In the genomic region with DNA sequence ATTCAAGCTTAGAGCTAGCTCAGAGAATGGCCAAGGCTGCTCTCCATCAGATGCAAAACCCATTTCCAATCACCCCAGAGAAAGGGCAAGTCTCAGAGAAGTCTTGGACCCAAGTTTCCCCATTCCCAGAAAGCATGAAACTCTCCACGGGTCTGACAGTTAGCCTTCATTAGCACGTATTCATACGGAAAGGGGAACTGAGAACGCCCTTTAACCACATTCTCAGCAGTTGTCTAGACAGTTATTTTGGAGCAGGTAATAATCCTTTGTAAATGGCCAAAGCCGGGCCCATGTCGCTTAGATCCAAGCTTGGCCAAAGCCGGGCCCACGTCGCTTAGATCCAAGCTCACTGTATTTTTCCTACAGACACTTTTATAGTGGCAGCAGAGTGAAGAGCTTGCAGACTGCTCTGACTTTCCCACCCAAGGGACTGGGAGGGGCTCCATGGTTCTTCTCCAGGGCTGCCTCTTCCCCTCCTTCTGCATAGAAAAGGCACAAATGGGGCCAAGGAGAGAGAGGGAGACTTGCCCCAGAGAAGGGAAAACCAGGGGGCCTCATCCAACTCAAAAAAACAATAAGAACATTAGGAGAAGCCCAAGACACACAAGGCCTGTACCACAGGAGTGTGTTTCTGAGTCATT, we compare ENCODE assay signal across 15 mouse cellular contexts. TPM values are rescaled to one million over a fixed set of nuclear protein-coding genes. Genes with fewer than 3 reads are reported as not detected.
DNase-seq lines count a peak whose midpoint lies in the region; ATAC-seq and TF ChIP-seq lines count a peak whose summit lies in the region.
"Had no signal": no experiment of that assay in that cellular context is flagged by ENCODE, and none has a peak within 500 bp of the region (broad histone marks: within the 10 kb centered on the region; RNA-seq: fewer than 3 reads in every experiment).

No protein-coding gene starts in this region.

- peaks cover 0 to 34% of the 10 kb centered on the region in 2 experiments; a peak in 3 of 4 replicates for H3K4me1 ChIP-seq in CH12.LX (ENCODE audit: control insufficient read depth in 1 of 2, insufficient read depth in 2 of 2)
- 0 out of 2 replicates have a peak, but pooled peaks cover 4% of the 10 kb centered on the region for H3K4me1 ChIP-seq in neural tube, embryonic 15.5 days
- H3K4me1 ChIP-seq in embryonic facial prominence, embryonic 10.5 days: no peaks in the 10 kb centered on the region
- H3K4me1 ChIP-seq in hindbrain, embryonic 11.5 days (replicated peaks; ENCODE audit: control insufficient read depth, insufficient read depth, low read length): no peaks in the 10 kb centered on the region
- H3K4me1 ChIP-seq: hindbrain, embryonic 13.5 days had no signal

- DNase-seq in heart, adult 11 months: peak; percentile 97
- no peak for DNase-seq in heart, adult 8-10 months (ENCODE audit: low spot score)
- peak; percentile 78 for DNase-seq in CH12.LX (ENCODE audit: extremely low read depth)
- DNase-seq in gastrocnemius, postnatal 14 days: peak; percentile 79
- DNase-seq in embryonic facial prominence, embryonic 10.5 days (ENCODE audit: low spot score): no peak
- no peak for DNase-seq in hindbrain, embryonic 11.5 days (ENCODE audit: low spot score)
- DNase-seq: cerebellum, adult 8-10 months; right cerebral cortex, postnatal 14 days had no signal

- H3K9ac ChIP-seq in CH12.LX (ENCODE audit: insufficient read depth, low read depth): no peak overlapping the region
- H3K9ac ChIP-seq in neural tube, embryonic 15.5 days (replicated peaks): no peak overlapping the region
- no peak overlapping the region for H3K9ac ChIP-seq in hindbrain, embryonic 11.5 days (ENCODE audit: low read depth, low read length)
- H3K9ac ChIP-seq: hindbrain, embryonic 13.5 days had no signal

- no peak overlapping the region for H3K27ac ChIP-seq in CH12.LX (ENCODE audit: insufficient read depth, low read depth)
- no peak overlapping the region for H3K27ac ChIP-seq in neural tube, embryonic 15.5 days (replicated peaks)
- H3K27ac ChIP-seq in embryonic facial prominence, embryonic 10.5 days (replicated peaks): no peak overlapping the region
- H3K27ac ChIP-seq in hindbrain, embryonic 11.5 days (ENCODE audit: low read depth, low read length): no peak overlapping the region
- H3K27ac ChIP-seq: hindbrain, embryonic 13.5 days had no signal

- H3K4me3 ChIP-seq in CH12.LX (replicated peaks in 1 of 3; ENCODE audit: low read depth in 2 of 3, low read length in 2 of 3, poor library complexity in 1 of 3): no peak overlapping the region
- H3K4me3 ChIP-seq in neural tube, embryonic 15.5 days (replicated peaks): no peak overlapping the region
- H3K4me3 ChIP-seq in embryonic facial prominence, embryonic 10.5 days: no peak overlapping the region
- no peak overlapping the region for H3K4me3 ChIP-seq in hindbrain, embryonic 11.5 days (ENCODE audit: low read depth, low read length)
- H3K4me3 ChIP-seq: hindbrain, embryonic 13.5 days had no signal

- TF ChIP-seq CTCF in CH12.LX (conservative IDR thresholded peaks at IDR 0.05 in 1 of 2, IDR thresholded peaks at IDR 0.05 in 1 of 2; ENCODE audit: low read depth in 2 of 2, low read length in 2 of 2): no peak

- peaks cover 5% of the 10 kb centered on the region for H3K9me3 ChIP-seq in CH12.LX (replicated peaks; ENCODE audit: low read length)
- no peaks in the 10 kb centered on the region for H3K9me3 ChIP-seq in neural tube, embryonic 15.5 days (replicated peaks)
- no peaks in the 10 kb centered on the region for H3K9me3 ChIP-seq in embryonic facial prominence, embryonic 10.5 days
- no peaks in the 10 kb centered on the region for H3K9me3 ChIP-seq in hindbrain, embryonic 11.5 days (ENCODE audit: control insufficient read depth, low read length)
- H3K9me3 ChIP-seq: G1E; hindbrain, embryonic 13.5 days had no signal

- intact Hi-C loops in gastrocnemius, postnatal 14 days (cut with DNase I; ENCODE audit: low total_unique reads): no loop called here

- no peaks in the 10 kb centered on the region for H3K36me3 ChIP-seq in CH12.LX (replicated peaks in 1 of 2; ENCODE audit: control insufficient read depth in 1 of 2, insufficient read depth in 1 of 2, low read length in 1 of 2)
- H3K36me3 ChIP-seq in neural tube, embryonic 15.5 days: no peaks in the 10 kb centered on the region
- no peaks in the 10 kb centered on the region for H3K36me3 ChIP-seq in embryonic facial prominence, embryonic 10.5 days (replicated peaks)
- H3K36me3 ChIP-seq in hindbrain, embryonic 11.5 days (ENCODE audit: control insufficient read depth, insufficient read depth, low read length): no peaks in the 10 kb centered on the region
- H3K36me3 ChIP-seq: G1E; hindbrain, embryonic 13.5 days had no signal

- peak; percentile 88 for ATAC-seq in megakaryocyte, adult 5-6 weeks (ENCODE audit: poor library complexity, severe bottlenecking)
- ATAC-seq in neural tube, embryonic 15.5 days (ENCODE audit: low FRiP score): no peak
- no peak for ATAC-seq in hindbrain, embryonic 11.5 days (ENCODE audit: low FRiP score)
- ATAC-seq: intestine, postnatal 0 days; midbrain, embryonic 16.5 days had no signal

- dilution Hi-C loops in CH12.LX (cut with MboI; ENCODE audit: extremely low pct_ligation_motif_present, extremely low pct_unique_long_range_greater_than_20kb, low sequenced_read_pairs): no loop called here

- no peak overlapping the region for H3K4me2 ChIP-seq in CH12.LX (ENCODE audit: insufficient read depth, low read depth, poor library complexity, severe bottlenecking)
- no peak overlapping the region for H3K4me2 ChIP-seq in neural tube, embryonic 15.5 days
- no peak overlapping the region for H3K4me2 ChIP-seq in hindbrain, embryonic 11.5 days (replicated peaks; ENCODE audit: low read depth, low read length)
- H3K4me2 ChIP-seq: hindbrain, embryonic 13.5 days; liver, embryonic 11.5 days had no signal

- WGBS in neural tube, embryonic 15.5 days: 79% methylated on average over 9 of the region's 9 CpGs
- WGBS in embryonic facial prominence, embryonic 10.5 days: 85% methylated on average over 9 of the region's 9 CpGs
- 85% methylated on average over 9 of the region's 9 CpGs for WGBS in hindbrain, embryonic 11.5 days

- in situ Hi-C loops in CH12.LX (cut with MboI; ENCODE audit: low pct_ligation_motif_present, low pct_unique_long_range_greater_than_20kb, low sequenced_read_pairs): no loop called here

- peaks cover 6% of the 10 kb centered on the region for H3K27me3 ChIP-seq in CH12.LX (replicated peaks)
- no peaks in the 10 kb centered on the region for H3K27me3 ChIP-seq in neural tube, embryonic 15.5 days (replicated peaks)
- 0 out of 2 replicates have a peak, but pooled peaks cover 6% of the 10 kb centered on the region for H3K27me3 ChIP-seq in embryonic facial prominence, embryonic 10.5 days (replicated peaks; ENCODE audit: low read depth, poor library complexity, severe bottlenecking)
- no peaks in the 10 kb centered on the region for H3K27me3 ChIP-seq in hindbrain, embryonic 11.5 days (ENCODE audit: control insufficient read depth, insufficient read depth, low read length)
- H3K27me3 ChIP-seq: hindbrain, embryonic 13.5 days had no signal

- no peak for TF ChIP-seq POLR2A in CH12.LX (IDR thresholded peaks at IDR 0.05; ENCODE audit: low read depth, low read length)

- peak; percentile 95 for TF ChIP-seq EP300 in CH12.LX (IDR thresholded peaks at IDR 0.05; ENCODE audit: low read length)

- no peaks in the 10 kb centered on the region for H3K79me2 ChIP-seq in CH12.LX (replicated peaks; ENCODE audit: control insufficient read depth, extremely low read depth, insufficient read depth, poor library complexity, severe bottlenecking)

- no peak for TF ChIP-seq RAD21 in CH12.LX (IDR thresholded peaks at IDR 0.05; ENCODE audit: low read depth, low read length)

TF ChIP-seq in CH12.LX, 34 proteins besides CTCF, POLR2A, EP300 and RAD21:
- peak; percentile 85; the same call in 1 of the 2 replicates for TF ChIP-seq MEF2A (IDR thresholded peaks at IDR 0.05; ENCODE audit: borderline replicate concordance, low read depth, low read length)
- peak; percentile 85 for TF ChIP-seq BHLHE40 (IDR thresholded peaks at IDR 0.05; ENCODE audit: low read depth, low read length)
- TF ChIP-seq ZKSCAN1 (IDR thresholded peaks at IDR 0.05; ENCODE audit: borderline replicate concordance, low read depth, low read length): no peak
- 0 out of 2 replicates have a peak, but pooled peaks have one; percentile 38 for TF ChIP-seq MAFK (IDR thresholded peaks at IDR 0.05; ENCODE audit: insufficient replicate concordance, low read length)
- no peak for TF ChIP-seq JUN (IDR thresholded peaks at IDR 0.05; ENCODE audit: insufficient read depth, low read depth, low read length)
- peak; percentile 98 for TF ChIP-seq IRF4 (IDR thresholded peaks at IDR 0.05; ENCODE audit: low read depth, low read length)
- TF ChIP-seq ETS1 (conservative IDR thresholded peaks at IDR 0.05; ENCODE audit: low read depth, low read length): peak; percentile 70
- peak; percentile 24; the same call in 1 of the 2 replicates for TF ChIP-seq RCOR1 (conservative IDR thresholded peaks at IDR 0.05; ENCODE audit: low read depth, low read length)
- no peak for TF ChIP-seq USF2 (conservative IDR thresholded peaks at IDR 0.05; ENCODE audit: low read depth, low read length)
- TF ChIP-seq TCF12 (IDR thresholded peaks at IDR 0.05; ENCODE audit: low read depth, low read length): peak; percentile 50; the same call in 1 of the 2 replicates

RNA-seq across cellular contexts. Expression of gene Snx18, which starts 46.2 kb away (rescaled TPM):
- total RNA-seq in heart, adult 8-10 months (2022): 10 to 100 TPM; 16.4 to 18.9 (median 18.0) TPM
- 9.1 and 9.5 TPM in 2 replicates for total RNA-seq in CH12.LX (2012; rRNA removed)
- total RNA-seq in CH12.LX (2014; rRNA removed): 11.6 and 12.6 TPM in 2 replicates
- 6.4 and 7.0 TPM in 2 replicates for polyA plus RNA-seq in CH12.LX (2012; ENCODE audit: insufficient read length, low read depth)
- 10 to 100 TPM; 14.1 to 18.5 TPM for total RNA-seq in gastrocnemius, postnatal 14 days (2021)
- total RNA-seq in megakaryocyte, adult 5-6 weeks (2015): 61.3 and 66.5 TPM in 2 replicates
- total RNA-seq in megakaryocyte, adult 5-6 weeks (2017): 64.9 and 75.6 TPM in 2 replicates
- polyA plus RNA-seq in neural tube, embryonic 15.5 days (2015; fragmentation: Nextera tagmentation; extraction: Ambion mirVana): 9.9 and 12.3 TPM in 2 replicates
- polyA plus RNA-seq in embryonic facial prominence, embryonic 10.5 days (2016; fragmentation: Nextera tagmentation; extraction: Ambion mirVana): 18.0 and 18.4 TPM in 2 replicates
- 22.0 and 25.8 TPM in 2 replicates for polyA plus RNA-seq in hindbrain, embryonic 11.5 days (2014; fragmentation: Nextera tagmentation; extraction: Ambion mirVana)
- polyA plus RNA-seq: G1E had no signal

Comparison
In these comparisons a context has a peak if more than half of its experiments do, and no peak if none do; other contexts are left out.
1. DNase-seq: peak in heart, adult 11 months (single experiment), CH12.LX (single experiment) and gastrocnemius, postnatal 14 days (single experiment); none in heart, adult 8-10 months (single experiment), embryonic facial prominence, embryonic 10.5 days (single experiment) and hindbrain, embryonic 11.5 days (single experiment).